Mouse (Mus musculus) spleen, adult 2 months (tissue): ENCODE measurements around the gene E130208F15Rik. TPM values are rescaled to one million over a fixed set of nuclear protein-coding genes. Genes with fewer than 3 reads are reported as not detected.
A peak's percentile ranks its signal among the peaks of the same experiment; 100 is the strongest.

Experiments
- DNase-seq, 2 experiments: peaks; one replicate each; pipeline versions ENCODE4 v3.0.0 to v3.0.0-alpha.2; 2012 to 2021; ENCODE audit warnings: low spot score in 2 of 2, low read depth in 1 of 2
- H3K27ac ChIP-seq: fragments of 200-500 bp; 2 replicates; pipeline ENCODE4 v1.5.1; 2012; ENCODE audit warnings: low read length, inconsistent platforms; ENCODE audit not compliant: insufficient read depth
- H3K27me3 ChIP-seq: fragments of 200-500 bp; 2 replicates; pipeline ENCODE4 v1.6.1; 2012; ENCODE audit warnings: mild to moderate bottlenecking, moderate library complexity, low read length, inconsistent platforms; ENCODE audit not compliant: control insufficient read depth, insufficient read depth
- H3K36me3 ChIP-seq: fragments of 200-500 bp; 2 replicates; pipeline ENCODE4 v1.6.1; 2012; ENCODE audit warnings: mild to moderate bottlenecking, low read length, inconsistent platforms; ENCODE audit not compliant: control insufficient read depth, insufficient read depth
- H3K4me1 ChIP-seq: fragments of 200-500 bp; 2 replicates; pipeline ENCODE4 v1.6.1; 2011; ENCODE audit warnings: inconsistent platforms; ENCODE audit not compliant: control insufficient read depth, insufficient read depth, insufficient read length
- H3K4me3 ChIP-seq: fragments of 200-500 bp; 2 replicates; pipeline ENCODE4 v1.5.1; 2011; ENCODE audit warnings: mild to moderate bottlenecking, inconsistent platforms; ENCODE audit not compliant: insufficient read depth, insufficient read length; ENCODE audit errors: extremely low read depth
- CTCF ChIP-seq: fragments of 200-500 bp; IDR thresholded peaks from 2 replicates; pipeline ENCODE4 v1.5.1; 2011; ENCODE audit warnings: mild to moderate bottlenecking, inconsistent platforms; ENCODE audit not compliant: insufficient read depth, insufficient read length, insufficient replicate concordance; ENCODE audit errors: extremely low read depth
- POLR2A ChIP-seq: fragments of 200-500 bp; IDR thresholded peaks from 2 replicates; pipeline ENCODE4 v1.6.1; 2011; ENCODE audit warnings: low read depth, low read length, inconsistent platforms
- WGBS: fragments of 180-500 bp; shearing (Covaris S2); methylation state at CpG from one replicate; pipeline ENCODE4 v1.1.7; 2018; 5-methylcytosine and 5-hydroxymethylcytosine counted together
- polyA plus RNA-seq: library from polyadenylated mRNA; depleted of rRNA; stranded (reverse); fragments of >200 nt; gene quantifications from 2 replicates; pipeline ENCODE4 v1.2.3, GENCODE M21; 2012

E130208F15Rik gene
- polyA plus RNA-seq, 1 experiment: 0.58 TPM

GRCm38 (mm10) chr7:30306083-30306779 lies 15.3 kb upstream of the E130208F15Rik start:
- Histone ChIP-seq H3K27ac (no peak overlapping the region), H3K36me3 (no peaks in the 10 kb centered on the region), H3K4me1 (peaks cover 3% of the 10 kb centered on the region; the same call in 1 of the 2 replicates), H3K27me3 (no peaks in the 10 kb centered on the region), H3K4me3 (no peak overlapping the region)
- peak; percentile 21; the same call in 1 of the 2 replicates for TF ChIP-seq CTCF
- TF ChIP-seq POLR2A: no peak
- DNase-seq: no peak
- 88% methylated on average over 16 of the region's 16 CpGs for WGBS

DNA sequence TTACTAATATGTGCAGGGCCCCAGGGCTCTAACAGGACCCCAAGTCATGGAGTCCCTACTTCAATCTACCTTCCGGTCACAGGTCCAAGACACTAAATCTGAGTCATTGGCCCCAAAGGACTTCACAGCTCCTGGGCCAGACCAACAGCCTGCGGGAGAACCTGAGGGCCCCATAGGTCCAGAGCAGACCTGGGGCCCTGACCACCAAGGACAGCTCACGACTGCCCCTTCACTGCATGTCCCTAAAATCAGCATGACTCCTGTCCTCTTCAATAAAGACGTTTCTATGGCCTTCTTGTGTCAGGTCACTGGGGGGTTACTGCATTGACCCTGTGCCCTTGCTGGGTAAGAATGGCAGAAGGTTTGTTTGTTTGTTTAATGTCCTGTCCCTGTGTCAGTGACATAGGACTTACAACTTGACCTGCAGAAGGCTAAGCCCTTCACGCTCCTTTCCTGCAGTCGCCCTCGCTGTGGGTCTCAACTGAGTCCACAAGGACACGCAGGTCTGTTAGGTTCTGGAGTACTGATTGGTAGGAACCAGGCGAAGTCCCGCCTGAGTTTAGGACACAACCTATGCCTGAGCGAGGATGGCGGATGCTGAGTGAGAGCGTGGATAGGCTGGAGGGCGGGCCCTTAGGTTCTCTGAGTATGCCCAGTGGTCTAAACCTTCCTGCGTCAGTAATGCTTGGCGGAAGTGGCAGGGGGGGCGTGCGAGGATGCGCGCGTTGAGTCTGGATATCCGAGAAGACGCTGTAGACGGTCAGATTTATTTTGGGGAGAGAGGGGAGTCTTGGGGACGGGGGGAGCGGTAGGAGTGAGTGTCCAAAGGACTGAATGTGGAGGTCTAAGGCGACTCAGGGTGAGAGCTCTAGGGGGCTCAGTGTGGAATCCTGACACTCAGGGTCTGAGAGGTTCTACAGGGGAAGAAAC lies 13.2 kb upstream of the E130208F15Rik start, which contains the start of gene Alkbh6:
Gene Alkbh6, plus strand, starts transcription at position 642 of the 930 bp plus-strand sequence.
- no peaks in the 10 kb centered on the region for H3K27me3 ChIP-seq
- H3K27ac ChIP-seq: peak within 1 kb of the TSS; percentile 49
- WGBS: 7% methylated on average over 27 of the region's 27 CpGs
- peaks cover 3% of the 10 kb centered on the region; the same call in 1 of the 2 replicates for H3K4me1 ChIP-seq
- H3K4me3 ChIP-seq: peak within 1 kb of the TSS; percentile 70
- TF ChIP-seq POLR2A (peak; percentile 66), CTCF (no peak)
- peak; percentile 91 for DNase-seq
- peaks cover 2% of the 10 kb centered on the region for H3K36me3 ChIP-seq

DNA sequence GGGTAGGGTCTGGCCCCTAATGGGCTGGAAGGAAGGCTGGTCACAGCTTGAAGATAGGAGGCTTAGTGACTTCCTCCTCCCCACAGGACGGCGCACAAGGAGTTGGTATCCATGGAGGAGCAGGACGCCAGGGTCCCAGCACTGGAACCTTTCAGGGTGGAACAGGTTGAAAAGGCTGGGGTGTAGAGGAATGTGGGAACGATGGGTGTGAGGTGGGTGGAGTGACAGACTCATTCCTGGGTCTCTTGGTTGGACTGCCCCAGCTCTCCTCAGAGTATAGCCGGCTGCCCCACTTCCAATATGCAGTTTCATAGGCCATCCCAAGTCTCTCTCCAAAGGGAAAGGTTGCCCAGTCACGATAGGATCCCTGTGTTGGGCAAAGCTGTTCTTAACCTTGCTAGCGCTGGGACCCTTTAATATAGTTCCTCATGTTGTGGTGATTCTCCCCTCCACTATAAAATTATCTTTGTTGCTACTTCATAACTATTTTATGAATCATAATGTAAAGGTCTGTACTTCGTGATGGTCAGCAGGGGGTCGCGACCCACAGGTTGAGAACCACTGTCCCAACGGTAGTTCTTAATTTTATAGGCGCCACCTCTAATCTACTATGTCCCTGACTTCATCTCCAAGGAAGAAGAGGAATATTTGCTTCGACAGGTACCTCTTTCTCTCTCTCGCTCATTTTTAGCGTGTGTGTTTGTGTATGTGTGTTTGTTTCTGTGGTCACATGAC lies 12.0 kb upstream of the E130208F15Rik start:
- peaks cover 3% of the 10 kb centered on the region; the same call in 1 of the 2 replicates for H3K4me1 ChIP-seq
- peaks cover 3% of the 10 kb centered on the region for H3K36me3 ChIP-seq
- no peaks in the 10 kb centered on the region for H3K27me3 ChIP-seq
- H3K27ac ChIP-seq: no peak overlapping the region
- H3K4me3 ChIP-seq: peak overlapping the region; percentile 70
- 64% methylated on average over 15 of the region's 15 CpGs for WGBS
- no peak for DNase-seq
- TF ChIP-seq POLR2A: no peak
- no peak for TF ChIP-seq CTCF

- Histone ChIP-seq H3K4me1 (peaks cover 3% of the 10 kb centered on the region; the same call in 1 of the 2 replicates), H3K27ac (no peak overlapping the region), H3K27me3 (no peaks in the 10 kb centered on the region), H3K4me3 (no peak overlapping the region), H3K36me3 (peaks cover 3% of the 10 kb centered on the region)
- WGBS: 89% methylated on average over 12 of the region's 12 CpGs
- TF ChIP-seq POLR2A: no peak
- TF ChIP-seq CTCF: no peak
- no peak for DNase-seq
Measured at GRCm38 (mm10) chr7:30310136-30310535, 11.4 kb upstream of the E130208F15Rik start.

DNA sequence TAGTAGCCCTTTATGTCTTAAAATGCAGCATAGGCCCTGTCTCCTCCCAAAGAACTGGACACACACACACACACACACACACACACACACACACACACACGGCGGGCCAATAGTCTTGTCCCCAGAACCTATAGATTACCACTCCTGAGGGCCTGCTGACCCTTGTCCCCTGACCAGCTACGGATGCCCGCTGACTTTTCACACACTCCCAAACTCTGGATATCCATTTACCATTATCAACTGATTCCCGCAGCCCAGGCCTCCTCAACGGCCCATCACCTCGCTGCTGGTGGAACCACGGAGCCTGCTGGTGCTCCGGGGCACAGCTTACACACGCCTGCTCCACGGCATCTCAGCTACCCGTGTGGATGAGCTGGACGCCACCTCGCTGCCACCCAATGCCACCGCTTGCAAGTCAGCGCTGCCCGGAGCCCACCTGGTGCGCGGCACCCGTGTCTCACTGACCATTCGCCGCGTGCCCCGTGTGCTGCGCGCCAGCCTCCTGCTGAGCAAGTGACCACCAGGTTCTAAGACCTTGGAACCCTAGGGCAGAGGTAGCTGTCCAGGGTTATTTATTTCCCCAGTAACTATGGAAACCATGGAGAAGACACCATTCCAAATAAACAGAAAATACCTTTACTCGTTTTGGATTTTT lies 7.7 kb upstream of the E130208F15Rik start:
- TF ChIP-seq POLR2A (no peak), CTCF (no peak)
- no peak overlapping the region for H3K4me3 ChIP-seq
- no peak for DNase-seq
- peaks cover 3% of the 10 kb centered on the region; the same call in 1 of the 2 replicates for H3K4me1 ChIP-seq
- peaks cover 3% of the 10 kb centered on the region for H3K36me3 ChIP-seq
- H3K27me3 ChIP-seq: no peaks in the 10 kb centered on the region
- 90% methylated on average over 27 of the region's 27 CpGs for WGBS
- H3K27ac ChIP-seq: no peak overlapping the region

DNA sequence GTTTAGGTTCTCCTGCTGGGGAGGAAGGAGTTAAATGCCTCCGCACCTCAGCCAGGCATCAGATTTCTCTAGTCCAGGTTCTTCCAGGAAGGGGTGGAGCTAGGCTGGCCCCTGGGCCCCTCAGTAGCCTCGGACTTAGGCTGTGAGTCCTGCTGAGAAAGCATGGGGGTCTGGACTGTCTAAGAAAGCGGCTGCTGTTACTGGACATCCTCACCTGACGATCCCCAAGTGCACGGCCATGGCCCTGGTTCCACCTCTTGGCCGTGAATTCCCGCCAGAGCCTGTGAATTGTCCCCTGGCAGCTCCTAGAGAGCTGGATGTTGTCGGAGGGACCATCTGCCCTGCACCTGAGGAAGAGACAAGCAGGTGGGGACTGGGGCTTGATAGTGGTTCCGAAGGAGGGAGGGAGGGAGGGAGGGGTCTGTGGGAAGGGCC lies 6.8 kb upstream of the E130208F15Rik start, which contains the start of gene Syne4:
Gene Syne4, plus strand, starts transcription at position 87 of the 435 bp plus-strand sequence.
- Histone ChIP-seq H3K27me3 (no peaks in the 10 kb centered on the region), H3K27ac (no peak within 1 kb of the TSS), H3K4me3 (no peak within 1 kb of the TSS), H3K36me3 (peaks cover 3% of the 10 kb centered on the region), H3K4me1 (no peaks in the 10 kb centered on the region)
- no peak for DNase-seq
- TF ChIP-seq CTCF (no peak), POLR2A (no peak)
- 57% methylated on average over 9 of the region's 9 CpGs for WGBS
